Mouse (Mus musculus): ENCODE data around the gene Aldh9a1.

DNA sequence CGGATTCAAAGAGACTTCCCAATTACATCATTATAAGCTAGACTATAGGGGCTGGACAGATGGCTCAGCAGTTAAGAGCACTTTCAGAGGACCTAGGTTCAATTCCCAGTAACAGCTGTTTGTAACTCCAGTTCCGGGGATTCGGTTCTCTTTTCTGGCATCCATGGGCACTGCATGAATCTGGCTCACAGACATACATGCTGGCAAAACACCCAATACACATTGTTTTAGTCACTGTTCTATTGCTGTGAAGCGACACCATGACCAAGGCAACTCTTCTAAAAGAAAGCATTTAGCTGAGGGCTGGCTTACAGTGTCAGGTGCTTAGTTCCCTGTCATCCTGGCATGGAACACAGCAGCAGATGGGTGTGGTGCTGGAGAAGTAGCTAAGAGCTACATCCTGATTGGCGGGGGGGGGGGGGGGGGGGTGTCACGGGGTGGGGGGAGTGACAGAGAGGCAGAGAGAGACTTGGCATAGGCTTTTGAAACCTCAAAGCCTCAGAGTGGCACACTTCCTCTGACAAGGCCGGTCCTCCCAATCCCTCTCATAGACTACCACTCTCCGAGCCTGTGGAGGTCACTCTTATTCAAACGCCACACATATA is 10.5 kb upstream of the Aldh9a1 start:
- TF ChIP-seq CTCF (conservative IDR thresholded peaks at IDR 0.05; ENCODE audit: insufficient read depth, insufficient read length, low read depth, low read length) (no peak), POLR2A (IDR thresholded peaks at IDR 0.05; ENCODE audit: low read depth, low read length) (no peak)

Data from kidney, adult 2 months (tissue).